Mouse (Mus musculus): ENCODE data around the gene Paxx.

Paxx gene

DNA sequence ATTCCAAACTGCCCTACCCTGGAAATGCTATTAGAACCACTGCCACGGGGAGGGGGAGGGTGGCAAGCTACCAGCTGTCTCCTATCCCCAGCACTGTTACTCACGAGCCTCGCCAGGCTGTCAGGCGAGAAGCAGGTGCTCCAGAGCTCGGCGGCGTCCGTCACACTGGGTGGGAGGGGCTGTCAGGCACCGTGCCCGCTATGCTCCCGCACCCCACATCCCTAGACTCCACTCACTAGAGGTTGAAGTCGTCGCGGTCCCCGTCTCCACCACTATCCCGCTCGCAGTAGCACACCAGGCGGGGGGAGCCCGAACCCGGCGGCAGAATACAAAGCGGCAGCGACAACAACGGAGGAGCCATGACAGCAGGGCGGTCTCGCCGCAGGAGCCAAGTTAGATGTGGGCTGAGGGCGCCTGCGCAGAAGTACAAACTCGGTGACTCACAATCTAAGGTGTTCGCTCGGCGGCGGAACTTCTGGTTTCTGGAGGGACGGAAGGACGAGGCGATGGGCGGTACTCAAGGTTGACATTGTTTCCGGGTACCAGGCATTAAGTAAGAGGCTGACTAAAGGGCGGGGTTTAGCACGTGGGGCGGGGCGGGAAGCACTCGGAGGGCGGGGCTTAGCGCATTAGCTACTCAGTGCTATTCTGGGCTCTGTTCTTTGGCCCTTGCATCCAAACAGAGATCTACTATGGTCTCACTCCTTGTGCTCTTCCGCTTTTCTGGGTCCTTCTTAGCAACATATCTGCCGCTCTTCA is at the start of gene Paxx:
Paxx (minus strand) TSS at position 544 of the 759 bp plus-strand sequence.
- peak; percentile 92 to 94 for DNase-seq

DNA sequence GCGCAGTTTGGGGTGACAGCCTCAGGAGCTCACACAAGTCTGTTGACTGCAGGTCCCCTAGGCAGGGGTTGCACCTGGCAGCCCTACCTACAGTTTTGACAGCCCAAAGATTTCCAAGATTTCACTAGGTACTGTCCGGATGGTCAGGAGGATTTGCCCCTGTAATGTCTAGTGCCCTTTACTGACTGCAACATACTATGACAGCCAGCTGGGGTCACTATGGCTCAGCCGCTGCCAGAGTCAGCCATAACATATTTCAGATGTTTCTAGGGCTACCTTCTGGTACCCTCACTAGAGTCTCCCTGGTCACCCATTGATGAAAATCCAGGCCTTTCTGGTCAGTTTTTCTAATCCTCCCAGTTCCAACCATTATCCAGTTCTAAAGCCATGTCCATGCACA is 49.0 kb upstream of the Paxx start:
- no peak for DNase-seq

DNA sequence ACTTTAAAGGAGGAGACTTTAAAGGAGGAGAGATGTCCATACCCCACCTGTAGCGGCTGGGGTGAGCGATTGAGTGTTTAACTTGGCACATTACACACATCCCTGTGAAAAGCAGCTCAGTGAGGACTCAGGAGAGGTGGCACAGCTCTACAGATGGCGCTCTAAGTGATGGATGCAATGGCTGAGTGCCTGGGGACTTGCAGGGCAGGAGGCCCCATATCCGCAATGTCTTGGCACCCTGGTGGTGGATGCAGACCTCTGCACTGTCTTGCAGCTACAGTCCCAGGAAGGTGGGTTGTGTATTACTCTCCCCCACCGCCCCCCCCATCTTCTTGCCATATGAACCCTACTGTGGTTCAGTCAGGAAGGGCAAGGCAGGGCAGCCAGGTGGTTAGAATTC is 46.1 kb upstream of the Paxx start:
- no peak for DNase-seq

DNA sequence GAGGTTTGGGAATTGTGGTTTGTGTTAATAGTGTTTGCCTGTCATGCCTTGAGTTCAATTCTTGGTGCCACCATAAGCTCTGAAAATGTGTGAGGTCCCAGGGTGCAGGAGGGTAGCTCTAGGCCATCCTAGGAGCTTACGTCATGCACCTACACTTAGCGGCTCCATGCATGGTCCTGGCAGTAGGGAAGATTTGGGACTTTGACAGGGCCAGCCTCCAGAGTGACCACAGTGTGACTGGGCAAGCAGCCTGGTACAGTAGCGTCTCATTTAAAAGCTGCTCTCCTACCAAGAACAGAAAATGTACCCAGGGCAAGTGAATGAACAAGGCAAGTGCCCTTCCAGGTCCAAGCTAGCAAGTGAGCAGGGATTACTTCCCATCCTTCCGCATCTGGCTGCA is 45.0 kb upstream of the Paxx start:
- no peak for DNase-seq

DNA sequence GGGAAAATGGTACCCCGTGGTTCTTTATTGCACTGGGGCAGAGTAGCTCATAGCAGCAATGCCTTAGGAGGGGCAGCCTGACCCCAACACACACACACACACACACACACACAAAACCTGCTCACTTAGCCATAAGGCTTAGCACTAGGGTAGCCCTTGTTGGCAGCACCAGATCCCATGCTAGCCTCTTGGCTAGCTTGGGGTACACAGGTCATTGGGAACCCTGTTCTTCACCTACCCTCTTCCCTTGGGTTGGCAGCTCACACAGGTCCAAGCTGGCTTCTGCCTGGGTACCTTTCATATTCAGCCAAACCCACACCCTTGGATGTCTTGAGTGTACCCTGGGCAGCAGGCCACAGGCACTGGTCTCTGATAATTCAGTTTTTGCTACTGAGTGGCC is 44.1 kb upstream of the Paxx start:
- DNase-seq = no peak

DNA sequence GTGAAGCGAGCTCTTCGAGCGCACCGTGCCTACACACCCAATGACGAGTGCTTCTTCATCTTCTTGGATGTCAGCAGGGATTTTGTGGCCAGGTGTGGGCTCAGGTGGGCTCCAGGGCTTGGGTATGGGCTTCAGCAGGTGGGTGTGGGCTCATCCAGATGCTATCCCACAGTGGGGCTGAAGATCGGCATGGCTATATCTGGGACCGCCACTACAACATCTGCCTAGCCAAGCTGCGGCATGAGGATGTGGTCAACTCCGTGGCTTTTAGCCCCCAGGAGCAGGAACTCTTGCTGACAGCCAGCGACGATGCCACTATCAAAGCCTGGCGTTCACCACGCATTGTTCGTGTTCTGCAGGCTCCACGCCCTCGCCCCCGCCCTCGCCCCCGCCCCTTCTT is 43.6 kb upstream of the Paxx start:
- DNase-seq = no peak

DNA sequence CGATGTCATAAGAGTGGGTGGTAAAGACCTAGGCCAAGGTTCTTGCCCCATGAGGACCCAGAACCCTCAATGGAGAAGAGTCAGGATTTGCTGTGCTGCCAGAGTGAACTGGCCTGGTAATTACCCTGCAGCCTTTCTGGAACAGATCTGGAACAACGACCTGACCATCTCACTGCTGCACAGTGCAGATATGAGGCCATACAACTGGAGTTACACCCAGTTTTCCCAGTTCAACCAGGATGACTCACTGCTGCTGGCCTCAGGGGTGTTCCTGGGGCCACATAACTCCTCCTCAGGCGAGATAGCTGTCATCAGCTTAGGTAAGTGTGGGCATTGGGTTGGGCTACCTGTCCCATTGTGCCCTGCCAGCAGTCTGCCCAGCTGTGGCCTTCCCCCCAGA is 41.8 kb upstream of the Paxx start:
- DNase-seq = no peak

DNA sequence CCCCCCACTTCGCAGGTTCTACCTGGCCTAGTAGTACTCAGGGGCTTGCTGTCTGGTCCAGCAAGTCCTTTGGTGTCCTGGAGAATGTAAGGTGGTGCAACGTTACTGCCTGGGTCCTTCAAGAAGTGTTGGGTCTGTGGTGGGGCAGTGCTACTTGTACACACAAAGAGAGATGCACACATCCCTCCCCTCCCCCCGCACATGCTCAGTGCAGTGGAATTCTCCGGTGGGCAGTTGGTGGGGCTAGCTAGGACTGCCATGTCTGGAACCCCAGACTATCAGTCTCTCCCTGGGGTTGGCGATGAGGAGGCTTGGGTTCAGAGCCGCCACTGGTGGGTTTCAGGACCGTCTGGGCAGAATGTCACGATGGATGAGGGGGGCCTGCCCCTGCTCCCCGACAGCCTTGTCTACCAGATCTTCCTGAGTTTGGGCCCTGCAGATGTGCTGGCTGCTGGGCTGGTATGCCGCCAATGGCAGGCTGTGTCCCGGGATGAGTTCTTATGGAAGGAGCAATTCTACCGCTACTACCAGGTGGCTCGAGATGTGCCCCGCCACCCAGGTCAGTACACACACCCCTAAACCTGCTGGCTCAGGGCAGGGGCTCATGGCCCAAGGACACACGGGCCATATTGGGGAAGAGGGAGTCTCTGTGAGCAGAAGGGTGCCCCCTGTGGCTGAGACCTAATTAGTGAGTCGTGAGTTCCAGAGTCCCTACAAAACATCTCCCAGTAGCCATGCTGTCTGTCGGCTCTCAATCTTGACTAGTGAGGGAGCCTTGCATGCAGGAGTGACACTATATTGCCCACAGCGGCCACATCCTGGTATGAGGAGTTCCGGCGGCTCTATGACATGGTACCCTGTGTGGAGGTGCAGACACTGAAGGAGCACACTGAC is 40.9 kb upstream of the Paxx start, which contains the start of gene C8g:
C8g (minus strand) TSS at position 127 of the 894 bp plus-strand sequence.
- DNase-seq = no peak

DNA sequence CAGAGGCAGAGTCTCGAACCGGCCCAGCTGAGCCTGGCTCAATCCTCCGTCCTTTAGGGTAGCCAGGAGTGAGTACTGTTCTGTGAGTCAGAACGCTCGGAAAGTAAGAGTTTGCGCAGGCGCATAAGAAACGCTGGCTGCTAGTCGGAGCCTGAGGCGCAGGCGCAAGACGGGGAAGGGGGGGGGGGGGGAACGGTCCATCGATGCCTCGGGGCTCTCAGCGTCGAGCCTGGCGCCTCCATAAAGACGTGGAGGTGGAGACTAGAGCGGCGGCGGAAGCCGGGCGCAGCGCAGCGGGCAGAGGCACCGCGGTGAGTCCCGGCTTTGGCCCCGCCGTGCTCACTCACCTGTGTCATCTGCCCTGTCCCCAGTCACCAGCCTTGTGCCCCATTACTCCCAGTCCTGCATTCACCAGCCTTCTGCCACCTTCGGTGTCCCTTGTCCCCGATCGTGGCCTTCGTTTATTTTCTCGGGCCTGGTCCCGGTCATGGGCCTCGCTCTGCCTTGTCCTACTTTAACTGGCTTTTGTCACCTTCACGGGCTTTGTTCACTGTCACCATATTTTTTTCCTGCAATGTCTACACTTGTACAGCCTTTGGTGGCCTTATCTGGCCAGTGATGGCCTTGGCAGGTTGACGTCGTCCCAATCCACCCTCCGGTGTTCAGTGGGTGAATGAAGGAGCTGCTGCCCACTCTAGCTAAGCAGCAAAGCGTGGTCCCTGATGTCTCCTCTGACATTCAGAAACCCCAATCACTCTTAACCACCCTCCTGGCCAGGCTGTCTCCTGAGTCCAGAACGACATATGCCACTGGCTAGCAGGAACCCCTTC is 39.9 kb upstream of the Paxx start, which contains the start of gene Fbxw5:
Fbxw5 (plus strand) TSS at position 175 of the 830 bp plus-strand sequence.
- DNase-seq = peak; percentile 85

DNA sequence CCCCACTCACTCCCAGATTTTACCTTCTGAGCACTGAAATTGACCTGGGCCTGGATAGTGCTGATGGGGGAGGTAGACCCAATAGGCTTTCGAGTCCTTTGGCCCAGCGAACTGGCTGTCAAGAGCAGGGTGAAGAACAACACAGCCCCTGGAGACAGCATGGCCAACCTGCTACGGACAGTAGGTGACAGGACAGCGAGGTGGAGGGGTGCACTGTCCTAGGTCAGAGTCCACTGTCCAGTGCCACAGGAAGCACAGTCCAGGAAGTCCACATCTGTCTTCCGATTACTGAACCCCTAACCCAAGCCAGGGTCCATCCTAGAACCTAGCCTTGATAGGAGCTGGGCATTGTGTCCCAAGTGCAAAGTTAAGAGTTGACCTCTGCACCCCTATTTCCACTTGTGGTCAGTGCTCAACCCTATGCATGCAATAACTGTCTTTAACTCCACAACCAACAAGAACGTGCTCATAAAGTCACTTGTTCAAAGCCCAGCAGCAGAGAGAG is 39.2 kb upstream of the Paxx start:
- DNase-seq = no peak

DNA sequence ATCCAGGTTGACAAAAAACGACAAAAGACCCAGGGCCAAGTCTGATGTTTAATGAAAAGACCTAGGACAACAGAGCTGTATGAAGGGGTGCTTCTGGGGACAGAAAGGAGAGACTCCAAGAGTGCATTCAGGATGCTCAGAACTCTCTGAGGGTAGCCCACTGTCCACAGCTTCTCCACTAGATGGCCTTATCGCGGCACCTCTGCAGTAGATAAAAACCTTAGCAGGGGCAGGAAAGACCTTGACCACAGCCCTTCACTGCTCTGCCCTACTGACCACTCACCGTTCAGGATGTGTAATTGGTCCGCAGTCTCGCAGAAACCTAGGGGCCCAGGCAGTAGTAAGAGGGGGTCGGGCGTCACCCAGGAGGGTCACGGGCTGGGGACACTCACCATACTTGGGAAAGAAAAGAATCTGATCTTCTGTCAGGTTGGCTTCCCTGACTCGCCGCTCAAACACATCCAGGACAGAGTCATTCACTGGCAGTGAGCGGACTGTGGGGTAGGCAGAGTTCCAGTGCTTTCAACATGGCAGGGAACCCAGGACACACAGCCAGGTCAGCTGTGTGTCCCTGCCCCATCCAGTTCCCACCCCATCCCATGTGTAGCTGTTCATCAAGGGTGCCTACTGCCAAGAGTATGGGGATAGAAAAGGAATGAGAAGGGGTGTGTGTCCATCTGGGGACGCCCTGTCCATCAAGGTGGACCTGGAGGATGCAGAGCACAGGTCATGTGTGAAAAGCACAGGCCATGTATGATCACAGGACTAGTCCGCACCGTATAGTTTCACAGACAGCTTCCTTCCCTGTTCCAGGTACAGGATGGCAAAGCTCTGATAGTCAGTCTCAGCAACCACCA is 38.0 kb upstream of the Paxx start:
- no peak for DNase-seq

DNA sequence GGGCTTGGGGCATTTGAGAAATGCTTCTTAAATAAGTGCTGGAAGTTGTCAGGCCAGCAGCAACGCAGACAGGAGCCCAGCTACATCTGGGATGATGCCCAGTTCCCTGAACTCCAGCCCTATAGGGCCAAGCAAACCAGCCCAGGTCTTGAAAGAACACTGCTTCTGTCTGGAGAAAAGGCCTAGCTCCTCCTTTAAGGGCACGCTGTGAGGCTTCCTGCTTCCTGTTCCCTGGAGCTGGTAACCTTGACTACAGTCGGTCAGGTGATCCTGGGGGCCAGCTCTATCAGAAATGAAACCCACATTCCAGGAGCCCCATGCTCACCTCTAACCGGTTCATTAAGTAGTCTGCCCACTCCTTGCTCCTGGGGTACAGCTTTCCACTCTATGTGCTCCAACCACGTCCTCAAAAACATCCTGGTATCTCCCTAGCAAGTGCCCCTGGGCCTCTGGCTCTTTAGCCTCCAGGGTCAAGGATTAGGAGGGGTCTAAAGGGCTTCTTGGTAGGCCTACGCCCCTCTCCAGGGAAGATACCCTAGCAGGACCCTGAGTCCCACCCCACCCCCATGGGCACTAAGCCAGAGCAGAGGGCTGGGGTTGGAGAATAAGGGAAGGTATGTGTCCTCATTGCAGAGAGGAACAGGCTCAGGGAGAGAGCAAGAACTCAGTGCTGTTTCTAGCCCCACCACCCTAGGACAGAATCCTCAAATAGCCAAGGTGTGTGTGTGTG is 37.1 kb upstream of the Paxx start:
- DNase-seq = no peak

DNA sequence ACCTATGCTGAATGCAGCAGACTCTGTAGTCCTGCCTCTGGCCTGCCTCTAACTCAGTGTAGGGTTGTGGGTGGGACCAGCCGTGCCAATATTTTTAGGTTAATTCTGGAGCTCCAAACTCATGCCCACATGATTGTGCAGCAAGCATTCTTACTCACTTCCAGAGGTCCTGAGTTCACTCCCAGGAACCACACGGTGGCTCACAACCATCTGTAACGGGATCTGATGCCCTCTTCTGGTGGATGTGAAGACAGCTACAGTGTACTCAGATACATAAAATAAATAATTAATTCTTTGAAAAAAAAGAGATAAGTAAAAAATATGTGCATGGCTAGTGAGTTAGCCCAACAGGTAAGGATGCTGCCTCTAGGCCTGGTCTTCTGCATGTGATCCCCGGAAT is 35.6 kb upstream of the Paxx start:
- peak in 1 of 2 experiments; percentile 49 for DNase-seq

DNA sequence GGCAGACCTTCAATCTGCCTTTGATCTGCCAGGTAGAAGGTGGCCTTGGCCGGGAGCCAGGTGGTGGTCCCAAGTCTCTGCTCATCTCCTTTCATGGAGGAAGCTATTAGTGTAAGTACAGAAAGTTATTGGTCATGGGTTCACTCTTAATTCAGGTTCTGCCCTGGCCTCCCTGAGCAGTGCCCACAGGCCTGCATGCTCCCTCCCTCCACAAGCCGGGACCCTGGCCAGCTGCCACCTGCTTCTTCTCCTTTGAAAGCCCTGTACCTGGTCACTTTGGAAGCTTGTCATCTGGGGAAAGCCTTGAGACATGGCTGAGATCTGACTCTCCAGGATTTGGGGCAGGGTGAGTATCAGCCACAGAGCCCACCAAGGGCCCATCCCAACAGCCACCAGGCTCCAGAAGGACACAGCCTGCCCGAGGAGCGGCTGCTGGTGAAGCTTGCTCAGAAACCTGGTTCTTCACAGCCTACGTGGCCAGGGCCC is 32.6 kb upstream of the Paxx start, which contains the start of gene Lcn12:
Lcn12 (minus strand) TSS at position 436 of the 486 bp plus-strand sequence.
- DNase-seq = peak; percentile 77 to 86

DNA sequence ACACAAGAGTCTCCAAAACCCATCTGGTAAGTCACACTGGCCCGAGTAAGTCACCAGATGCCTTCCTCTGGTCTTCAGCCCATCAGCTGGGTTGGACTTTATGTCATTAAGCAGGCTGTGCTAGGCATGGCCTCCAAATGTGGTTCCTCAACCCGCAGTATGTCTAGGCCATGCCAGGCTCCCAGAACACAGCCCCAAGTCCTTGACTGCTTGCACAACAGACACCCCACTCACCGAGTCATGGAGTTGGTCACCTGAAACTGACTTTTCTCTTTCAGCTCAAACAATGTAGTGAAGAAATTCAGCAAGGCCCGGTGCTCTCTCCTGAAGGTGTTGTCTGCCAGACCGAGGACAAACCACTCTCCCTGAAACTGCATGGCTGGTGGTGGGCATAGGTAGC is 32.1 kb upstream of the Paxx start:
- DNase-seq = no peak

DNA sequence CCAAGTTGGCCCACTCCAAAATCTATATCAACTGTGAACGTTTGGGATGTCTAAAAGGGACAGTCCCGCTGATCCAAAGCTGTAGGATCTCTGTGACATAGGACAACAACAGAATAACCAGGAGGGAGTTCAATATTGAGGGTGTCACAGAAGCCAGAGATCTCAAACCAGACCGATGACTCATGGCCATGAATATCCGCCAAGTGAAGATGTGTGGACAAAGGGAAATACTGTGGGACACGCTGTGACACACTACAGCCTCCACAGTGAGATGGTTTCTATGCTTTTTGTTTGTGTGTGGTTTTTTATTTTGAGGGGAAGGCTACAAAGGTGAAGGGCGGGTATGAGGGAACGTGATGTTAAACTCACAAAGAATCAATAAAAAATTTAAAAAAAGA is 27.8 kb upstream of the Paxx start:
- peak; percentile 41 to 69 for DNase-seq

DNA sequence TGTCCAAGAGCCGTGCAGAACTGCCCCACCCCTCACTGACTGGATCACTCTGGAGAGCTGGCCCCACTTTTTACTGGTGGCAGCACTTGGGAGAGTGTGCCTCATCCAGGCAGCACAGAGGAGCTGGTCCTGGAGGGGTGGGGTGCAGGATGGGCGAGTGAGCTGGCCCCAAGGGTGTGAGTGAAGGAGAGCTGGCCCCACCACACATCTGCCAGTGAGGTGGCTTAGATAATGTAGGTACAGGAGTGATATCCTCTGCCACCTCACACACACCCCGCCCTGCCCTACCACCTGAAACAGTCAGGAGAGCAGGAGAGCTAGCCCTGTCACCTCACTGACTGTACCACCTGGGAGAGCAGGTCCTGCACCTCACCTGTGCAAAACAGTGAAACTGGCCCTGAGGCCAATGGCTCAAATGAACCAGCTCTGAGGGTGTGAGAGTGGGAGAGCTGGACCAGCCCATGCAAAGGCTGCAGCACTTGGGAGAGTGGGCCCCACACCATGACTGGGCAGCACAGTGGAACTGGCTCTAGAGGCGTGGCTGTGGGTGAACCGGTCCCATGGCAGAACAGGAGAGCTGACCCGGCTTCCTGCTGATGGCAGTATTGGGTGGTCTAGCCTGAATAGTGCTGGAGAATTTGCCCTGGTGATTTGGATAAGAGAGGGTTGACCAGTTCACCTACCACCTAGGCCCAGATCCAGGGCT is 27.2 kb upstream of the Paxx start:
- no peak for DNase-seq

DNA sequence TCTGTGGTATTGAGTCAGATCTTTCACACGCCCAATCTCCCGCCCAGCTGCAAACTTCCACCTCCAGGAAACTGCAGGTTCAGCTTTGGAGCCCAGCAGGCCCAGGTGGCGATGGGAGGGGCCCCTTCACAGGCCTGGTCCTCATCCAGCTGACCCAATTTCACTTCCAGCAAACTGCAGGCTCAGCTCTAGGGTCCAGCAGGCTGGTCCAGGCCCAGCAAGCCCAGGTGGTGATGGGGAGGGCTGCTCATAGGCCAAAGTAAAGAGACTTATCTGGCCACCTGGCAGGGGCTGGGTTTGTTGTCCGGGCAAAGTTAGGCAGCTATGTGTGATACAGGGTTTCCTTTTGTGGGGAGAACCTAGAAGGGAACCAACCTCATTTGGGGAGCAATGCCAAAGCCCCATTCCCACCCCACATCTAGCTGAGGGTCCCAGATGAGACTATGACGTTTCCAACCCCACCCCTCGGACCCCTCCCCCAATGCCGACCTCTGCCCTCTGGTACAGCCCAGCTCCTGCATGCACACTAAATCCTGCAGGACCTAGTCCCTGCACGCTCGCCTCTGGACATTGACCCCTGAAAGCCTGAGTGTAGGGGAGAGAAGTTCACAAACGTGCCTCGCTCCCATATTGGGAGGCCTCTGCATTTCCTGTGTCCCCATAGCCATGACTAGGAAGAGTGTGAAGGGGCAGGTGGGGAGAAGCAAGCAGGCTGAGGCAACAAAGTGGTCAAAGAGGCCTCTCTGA is 24.2 kb upstream of the Paxx start:
- DNase-seq = peak; percentile 95 to 96

DNA sequence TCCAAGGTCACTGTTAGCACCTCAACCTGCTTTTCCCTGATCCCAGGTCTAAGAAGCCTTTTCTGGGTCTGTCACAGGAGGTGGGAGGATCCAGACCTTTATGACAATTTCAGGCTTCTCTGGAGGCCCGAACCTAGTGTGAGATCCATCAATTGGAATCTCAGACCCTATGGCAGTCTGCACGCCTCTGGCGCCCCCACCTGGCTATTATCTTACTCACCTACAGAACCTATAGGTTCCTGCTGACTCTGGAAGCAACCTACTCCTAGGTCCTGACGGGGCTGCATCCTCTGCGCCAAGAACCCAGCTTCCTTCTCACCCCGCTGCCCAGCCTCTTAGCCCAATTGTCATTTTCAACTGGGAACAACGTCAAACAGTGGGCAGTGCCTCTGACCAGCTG is 22.1 kb upstream of the Paxx start:
- peak; percentile 71 to 74 for DNase-seq

Measured in cerebellum, postnatal 36 days (tissue).